Mouse (Mus musculus): Measurements from ENCODE around the gene Nptx2.
A peak's percentile ranks its signal among the peaks of the same experiment; 100 is the strongest.

The Nptx2 gene

DNA sequence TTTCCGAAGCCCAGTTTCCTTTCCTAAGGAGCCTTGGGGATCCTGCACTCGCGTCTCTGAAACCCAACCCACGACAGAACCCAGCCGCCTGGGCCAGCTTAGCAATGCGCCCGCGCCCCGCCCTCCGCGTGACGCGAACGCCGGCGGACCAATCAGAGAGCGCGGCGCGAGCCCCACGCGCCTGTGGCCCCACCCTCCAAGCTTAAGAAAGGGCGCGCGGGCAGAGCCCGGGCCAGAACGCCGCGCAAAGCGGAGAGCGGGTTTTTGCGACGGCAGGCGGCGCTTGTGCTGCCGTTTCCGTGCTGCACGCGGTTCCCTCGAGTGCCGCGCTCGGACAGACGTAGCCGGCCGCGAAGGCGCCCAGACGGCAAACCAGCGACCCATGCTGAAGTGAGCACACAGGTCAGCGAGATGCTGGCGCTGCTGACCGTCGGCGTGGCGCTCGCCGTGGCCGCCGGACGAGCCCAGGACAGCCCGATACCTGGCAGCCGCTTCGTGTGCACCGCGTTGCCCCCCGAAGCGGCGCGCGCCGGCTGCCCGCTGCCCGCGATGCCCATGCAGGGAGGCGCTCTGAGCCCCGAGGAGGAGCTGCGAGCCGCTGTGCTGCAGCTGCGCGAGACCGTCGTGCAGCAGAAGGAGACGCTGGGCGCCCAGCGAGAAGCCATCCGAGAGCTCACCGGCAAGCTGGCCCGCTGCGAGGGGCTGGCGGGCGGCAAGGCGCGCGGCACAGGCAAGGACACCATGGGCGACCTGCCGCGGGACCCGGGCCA, at the start of gene Nptx2:
Nptx2 (plus strand) TSS at position 250 of the 770 bp plus-strand sequence.
- DNase-seq = peak; percentile 52 to 69

DNA sequence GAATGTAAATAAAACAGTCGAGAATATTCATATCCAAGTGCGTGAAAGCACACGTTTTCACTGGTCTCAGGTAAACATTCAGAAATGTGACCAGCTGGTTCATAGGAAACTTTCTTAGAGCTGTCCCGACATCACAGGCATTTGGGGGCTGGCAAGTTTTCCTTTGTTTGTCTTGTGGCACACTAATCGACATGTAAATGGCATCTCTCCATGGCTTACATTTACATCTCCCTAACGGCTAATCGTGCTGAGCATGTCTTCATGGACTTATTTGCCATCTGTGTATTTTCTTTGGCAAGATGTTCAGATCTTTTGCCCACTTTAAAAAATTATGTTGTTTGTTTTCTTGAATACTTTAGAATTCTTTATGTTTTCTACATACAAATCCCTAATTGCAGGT, 49.2 kb upstream of the Nptx2 start:
- DNase-seq = no peak

DNA sequence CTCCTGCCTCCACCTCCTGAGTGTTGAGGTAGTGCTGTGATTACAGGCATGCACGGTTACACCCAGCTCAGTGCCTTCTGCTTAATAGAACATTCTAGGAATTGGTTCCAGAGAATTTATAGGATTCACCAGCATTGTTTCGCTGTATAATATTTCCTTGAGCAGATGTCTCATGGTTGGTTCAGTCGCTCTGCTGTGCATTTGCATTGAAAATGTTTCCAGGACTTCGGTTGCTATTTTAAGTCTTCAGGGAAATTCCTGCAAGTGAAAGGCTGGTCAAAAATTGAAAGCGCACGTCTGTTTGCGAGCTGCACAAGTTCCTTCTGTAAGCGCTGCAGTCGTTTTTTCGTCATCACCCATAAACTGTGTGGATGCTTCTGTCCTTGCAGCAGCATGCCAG, 41.5 kb upstream of the Nptx2 start:
- no peak for DNase-seq

DNA sequence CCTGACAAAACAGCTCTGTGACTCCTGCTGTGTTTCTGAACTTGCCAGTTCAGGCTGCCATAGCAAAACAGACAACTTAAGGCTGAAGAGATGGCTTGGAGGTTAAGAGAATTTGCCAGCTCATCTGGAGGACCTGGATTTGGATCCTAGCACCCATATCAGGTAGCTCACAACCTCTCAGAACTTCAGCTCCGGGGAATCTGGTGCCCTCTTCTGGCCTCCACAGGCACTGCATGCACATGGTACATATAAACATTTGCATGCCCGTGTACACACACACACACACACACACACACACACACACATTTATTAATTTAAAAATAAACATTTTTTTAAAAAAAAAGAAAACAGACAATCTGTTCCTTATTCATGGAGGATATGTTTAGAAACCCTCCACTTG, 40.0 kb upstream of the Nptx2 start:
- DNase-seq = no peak

DNA sequence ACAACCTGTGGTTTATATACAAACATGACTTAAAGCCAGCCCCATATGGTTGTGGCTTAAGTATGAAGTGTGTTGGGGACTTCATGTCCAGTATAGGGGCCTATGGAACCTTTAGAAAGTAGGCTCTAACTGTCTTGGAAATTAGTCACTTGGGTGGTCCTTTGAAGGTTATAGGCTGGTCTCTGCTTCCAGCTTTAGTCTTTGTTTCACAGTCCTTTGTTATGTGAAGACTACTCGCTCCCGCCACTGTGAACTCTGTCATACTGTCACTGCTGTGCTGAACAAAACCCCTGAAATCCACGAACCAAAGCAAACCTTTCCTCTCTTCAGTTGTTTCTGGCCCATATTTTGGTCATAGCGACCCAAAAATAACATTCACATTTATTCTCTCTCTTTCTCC, 39.5 kb upstream of the Nptx2 start:
- DNase-seq = no peak

DNA sequence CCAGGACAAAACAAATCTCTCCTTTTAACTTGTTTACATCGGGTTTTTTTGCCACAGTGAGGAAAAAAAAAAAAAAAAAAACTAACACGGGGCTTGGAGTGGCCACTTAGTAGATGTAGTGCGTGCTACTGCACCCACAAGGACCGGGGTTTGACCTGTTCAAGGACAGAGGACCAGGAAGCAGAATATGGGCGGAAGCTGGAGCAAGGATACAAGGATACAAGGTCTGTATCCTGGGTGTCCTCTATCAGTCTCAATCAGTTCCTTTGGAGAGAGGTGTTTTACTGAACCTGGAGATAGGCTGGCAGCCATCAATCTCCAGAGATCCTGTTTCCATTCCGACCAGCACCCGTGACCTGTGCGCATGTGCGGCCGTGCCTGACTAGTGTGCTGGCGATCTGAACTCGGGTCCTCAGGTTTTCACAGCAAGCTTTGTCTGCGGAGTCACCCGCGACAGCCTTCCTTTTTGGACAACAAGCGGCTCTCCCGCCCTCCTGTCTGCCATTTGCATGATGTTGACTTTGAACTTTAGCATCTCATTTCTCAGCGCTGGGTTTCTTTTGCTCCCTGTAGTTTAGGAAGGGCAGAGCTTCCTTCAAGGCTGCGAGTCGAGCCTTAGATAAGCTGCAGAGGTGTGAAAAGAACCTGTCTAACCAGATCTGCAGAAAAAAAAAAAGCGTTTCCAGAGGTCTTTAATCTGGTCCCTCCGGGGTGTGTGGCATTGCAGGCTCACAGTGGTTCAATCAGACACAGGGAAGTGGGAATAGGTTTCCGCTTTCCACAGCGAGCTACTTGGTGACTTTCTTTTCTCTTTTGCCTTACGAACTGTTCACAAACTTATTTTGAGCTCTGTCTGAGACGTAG, 38.8 kb upstream of the Nptx2 start:
- DNase-seq = no peak

DNA sequence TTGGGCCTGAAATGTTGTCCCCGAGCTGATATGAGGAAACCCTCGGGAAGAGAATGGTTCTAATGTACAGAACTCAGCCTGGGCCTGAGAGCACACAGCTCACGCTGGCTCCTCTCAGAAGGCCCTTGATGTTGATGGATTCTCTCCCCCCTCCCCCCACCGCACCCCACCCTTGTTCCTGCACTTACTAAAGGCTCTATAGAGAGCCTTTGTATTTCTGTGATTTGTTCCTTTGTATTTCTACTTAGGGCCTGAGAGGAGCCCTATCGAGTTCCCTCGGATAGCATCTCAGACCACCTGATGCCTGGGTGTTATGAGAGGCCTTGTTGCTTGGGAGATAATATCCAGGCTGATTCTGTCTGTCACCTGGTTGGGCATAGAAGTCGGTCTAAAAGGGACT, 36.3 kb upstream of the Nptx2 start:
- no peak for DNase-seq

DNA sequence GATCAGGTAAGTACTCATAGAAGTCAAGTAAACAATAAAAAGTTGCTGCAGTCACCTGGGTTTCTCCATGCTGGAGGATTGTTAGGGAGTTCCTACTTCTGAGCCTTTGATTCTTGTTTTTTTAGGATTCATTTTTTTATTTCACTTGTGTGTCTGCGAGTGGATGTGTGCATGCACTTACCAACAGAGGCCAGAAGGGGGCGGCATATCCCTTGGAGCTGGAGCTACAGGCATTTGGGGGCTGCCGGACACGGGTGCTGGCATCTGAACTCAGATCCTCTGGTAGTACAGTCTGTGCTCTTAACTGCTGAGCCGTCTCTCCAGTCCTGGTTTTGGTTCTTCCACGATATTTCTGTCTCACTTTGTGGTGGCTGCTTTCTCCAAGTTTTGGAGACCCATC, 31.0 kb upstream of the Nptx2 start:
- DNase-seq = no peak

DNA sequence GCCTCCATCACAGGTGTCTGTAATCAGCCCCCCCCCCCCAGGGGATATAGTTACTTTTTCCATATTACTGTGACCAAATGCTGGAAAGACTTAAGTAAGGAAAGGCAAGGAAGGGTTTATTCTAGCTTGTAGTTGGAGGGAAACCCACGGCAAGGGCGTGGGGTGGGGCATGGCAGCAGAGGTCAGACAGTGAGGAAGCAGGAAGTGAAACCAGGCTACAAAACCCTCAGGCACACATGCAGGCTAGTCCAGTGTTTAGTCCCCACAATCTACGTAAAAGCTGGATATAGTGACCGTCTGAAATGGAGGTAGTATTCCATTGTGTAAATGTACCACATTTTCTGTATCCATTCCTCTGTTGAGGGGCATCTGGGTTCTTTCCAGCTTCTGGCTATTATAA, 30.5 kb upstream of the Nptx2 start:
- DNase-seq = no peak

DNA sequence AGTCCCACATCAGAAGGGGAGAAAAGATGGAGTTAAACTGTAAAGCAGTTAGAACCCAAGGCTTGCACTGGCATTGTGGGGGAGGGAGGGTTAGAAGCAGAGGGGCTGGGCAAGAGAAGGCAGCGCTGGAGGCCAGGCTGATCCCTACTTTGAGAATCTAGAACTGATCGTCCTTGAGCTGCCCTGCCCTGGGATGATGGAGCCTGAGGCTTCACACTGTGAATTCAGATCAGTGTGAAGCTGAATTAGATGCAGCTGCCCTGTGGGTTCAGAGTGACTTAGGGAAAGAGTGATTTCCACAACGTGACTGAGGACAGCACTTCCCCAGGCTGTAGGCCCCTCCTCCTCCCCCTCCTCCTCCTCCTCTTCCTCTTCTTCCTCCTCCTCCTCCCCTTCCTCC, 25.6 kb upstream of the Nptx2 start:
- DNase-seq = no peak

DNA sequence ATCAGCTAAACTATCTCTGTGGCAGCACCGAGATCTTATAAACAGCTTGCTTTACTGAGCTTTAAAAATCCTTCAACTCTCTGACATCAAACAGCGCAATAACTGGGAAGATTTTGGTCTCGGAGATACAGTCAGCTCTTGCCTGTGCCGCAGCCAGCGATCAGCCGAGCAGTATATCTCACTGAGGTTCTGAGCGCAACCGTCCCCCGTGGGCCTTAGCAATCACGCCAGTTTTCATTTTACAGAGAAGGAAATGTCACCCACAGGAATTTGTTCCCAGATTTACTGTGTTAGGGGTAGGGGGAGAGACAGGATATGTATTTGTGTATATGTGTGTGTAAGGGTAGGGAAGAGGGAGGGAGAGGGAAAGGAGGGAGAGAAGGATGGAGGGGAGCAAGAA, 20.9 kb upstream of the Nptx2 start:
- no peak for DNase-seq

DNA sequence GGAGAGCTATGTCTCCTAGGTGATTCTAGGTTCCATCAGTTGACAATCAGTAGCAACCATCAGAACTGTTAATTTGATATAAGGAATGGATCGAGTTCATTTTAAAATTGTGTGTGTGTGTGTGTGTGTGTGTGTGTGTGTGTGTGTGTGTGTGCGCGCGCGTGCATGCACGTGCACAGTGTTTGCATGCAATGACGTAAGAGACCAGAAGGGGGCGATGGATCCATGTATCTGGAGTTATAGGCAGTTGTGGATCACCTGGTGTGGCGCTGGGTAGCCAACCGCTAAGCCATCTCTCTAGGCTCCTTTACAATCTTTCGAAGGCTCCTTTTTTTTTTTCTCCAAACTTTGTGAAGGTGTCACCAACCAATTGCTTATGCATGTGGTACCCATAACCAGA, 16.6 kb upstream of the Nptx2 start:
- no peak for DNase-seq

DNA sequence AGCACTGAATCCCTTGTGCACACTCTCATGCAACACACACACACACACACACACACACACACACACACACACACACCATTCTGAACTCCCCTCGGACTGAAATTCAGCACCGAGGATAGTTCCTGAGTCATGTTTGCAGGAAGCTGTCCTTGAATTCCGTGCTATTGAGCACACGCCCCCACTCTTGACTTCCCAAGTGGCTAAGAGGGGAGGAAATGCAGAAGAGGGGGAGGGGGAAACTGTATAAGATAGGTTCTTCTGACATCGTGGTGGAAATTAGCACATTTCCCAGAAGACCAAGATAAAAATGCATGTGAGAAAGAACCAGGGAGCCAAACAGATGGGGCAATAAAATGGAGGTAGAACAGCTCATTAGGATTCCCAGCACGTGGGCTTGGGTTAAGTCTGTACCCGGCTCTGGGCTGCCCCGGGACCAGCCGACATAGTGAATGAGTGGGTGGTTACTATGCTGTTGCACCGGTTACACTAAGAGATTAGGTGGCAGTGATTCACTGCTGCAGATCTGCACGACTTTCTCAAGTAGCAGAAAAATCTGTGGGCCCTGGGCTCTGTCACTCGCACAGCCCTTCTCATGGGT, 2.9 kb upstream of the Nptx2 start:
- no peak for DNase-seq

DNA sequence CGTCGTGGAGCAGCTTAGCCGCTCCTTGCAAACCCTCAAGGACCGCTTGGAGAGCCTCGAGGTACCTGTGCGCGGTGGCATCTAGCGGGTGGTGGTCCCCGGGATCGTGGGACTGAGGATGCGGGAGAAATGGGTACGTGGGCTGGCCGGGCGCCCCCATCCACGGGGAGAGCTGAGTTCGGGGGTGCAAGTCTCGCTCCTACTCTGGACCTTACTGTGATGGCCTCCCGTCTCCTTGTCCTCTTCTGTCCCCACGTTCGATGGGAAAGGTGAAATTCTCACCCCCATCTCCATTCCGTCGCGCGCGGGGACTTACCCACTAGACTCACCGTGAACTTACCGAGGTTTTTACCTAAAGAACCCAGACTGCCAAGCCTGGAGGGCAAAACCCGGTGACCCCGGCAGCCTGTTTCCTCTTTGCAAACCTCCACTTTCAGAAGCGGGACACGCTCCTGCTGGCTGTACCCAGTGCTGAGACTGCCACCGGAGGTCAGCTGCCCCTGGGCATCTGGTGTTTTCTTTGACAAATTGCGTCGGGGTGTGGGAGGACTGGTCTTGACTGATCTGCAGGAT, 807 bp downstream of the Nptx2 start:
- DNase-seq = no peak

DNA sequence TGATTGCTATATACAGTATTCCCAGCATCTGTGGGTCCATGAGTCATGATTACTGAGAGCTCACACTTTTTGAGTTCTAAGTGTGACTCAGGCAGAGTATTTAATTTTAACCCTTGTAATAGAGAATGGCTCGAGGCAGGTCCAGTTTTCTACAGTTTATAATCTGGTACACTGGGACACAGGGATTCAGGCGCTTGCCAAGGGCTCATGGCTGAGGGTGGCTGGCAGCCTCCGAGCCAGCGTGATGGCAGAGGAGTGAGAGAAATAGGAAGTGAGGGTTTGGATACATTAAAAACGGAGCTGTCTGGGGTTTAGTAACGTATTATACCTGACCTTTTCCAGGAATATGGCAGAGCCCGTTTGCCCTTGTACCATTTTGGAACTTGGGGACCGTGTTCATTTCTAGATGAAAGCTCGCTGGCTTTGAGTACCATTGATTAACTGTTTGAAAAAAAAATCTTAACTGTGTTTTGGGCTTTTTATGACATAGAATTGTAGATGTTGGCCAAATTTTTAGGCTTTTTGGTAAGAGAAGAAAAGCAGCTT, 1.7 kb downstream of the Nptx2 start:
- DNase-seq = no peak

DNA sequence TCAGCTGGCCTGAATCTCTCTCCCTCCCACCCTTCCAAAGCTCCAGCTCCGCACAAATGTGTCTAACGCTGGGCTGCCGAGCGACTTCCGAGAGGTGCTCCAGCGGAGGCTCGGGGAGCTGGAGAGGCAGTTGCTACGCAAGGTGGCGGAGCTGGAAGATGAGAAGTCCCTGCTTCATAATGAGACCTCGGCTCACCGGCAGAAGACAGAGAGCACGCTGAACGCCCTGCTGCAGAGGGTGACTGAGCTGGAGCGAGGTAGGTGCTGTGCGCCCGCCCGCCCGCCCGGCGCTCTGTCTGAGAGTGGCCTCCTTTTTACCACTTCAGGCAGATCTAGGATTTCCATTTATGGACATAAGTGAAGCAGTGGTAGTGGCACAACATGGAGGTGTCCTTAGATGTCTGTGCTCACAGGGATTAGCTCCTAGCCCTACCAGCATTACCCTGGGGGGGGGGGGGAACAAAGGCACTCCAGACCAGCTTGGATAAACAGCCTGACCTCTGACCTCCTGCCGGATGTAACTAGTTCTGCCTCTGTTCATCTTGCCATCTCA, 2.5 kb downstream of the Nptx2 start:
- no peak for DNase-seq

DNA sequence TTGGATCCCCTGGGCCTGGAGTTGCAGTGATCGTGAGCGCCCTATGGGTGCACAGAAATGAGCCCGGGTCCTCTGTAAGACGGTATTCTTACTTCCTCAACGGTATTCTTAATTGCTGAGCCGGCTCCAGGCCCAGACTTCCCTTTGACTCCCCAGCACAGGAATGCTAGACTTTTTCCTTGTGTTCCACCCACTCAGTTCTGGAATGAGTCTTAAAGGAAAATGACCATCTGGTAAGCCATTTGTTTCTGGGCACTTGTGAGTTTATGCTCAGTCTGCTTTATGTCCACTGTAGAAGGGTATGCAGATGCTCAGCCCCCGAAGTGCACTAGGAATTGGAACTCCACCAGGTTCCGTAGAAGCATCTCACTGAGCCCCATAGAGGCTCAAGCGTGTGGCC, 4.3 kb downstream of the Nptx2 start:
- DNase-seq = no peak

DNA sequence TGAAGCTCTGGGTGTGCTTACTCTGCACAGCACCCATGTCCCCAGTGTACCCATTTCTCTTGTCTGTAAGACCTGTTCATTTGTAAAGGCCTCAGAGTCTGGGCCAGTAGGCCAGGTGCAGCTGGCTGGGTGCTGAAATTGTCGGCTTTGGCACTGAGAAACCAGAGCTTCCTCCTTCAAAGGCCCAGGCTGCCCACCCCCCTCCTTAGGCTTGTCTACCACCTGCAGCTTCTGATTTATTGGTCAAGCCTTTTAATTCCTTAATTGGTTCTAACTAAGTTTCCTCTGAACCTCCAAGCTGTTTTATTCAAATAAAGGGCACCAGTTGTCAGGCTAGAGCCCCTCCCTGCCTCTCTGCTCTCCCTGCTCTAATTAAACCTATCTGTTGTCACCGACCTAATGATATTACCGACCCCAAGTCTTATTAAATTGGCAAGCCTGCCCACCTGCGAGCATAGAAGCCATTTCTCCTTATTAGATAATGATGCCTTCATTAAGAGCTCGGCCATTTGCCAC, 5.0 kb downstream of the Nptx2 start:
- DNase-seq = no peak

DNA sequence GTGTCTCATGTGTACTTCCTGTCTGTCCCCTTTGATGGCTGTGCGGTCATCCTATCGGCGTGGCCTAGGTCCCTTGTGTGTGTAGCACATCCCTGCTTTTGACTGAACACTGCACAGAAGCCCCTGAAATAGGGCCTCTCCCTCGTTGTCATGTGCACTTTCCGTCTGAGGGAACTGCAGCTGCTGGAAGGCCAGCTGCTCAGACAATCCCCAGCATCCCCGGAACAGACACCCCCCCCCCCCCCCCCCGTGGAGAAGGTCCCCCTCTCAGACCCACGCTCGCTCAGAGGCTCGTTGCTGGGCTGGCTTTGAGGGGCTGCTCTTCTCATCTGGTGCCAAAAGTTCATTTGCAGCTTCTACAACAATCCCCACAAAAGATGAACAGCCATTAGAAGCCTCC, 11.0 kb downstream of the Nptx2 start:
- DNase-seq = no peak

DNA sequence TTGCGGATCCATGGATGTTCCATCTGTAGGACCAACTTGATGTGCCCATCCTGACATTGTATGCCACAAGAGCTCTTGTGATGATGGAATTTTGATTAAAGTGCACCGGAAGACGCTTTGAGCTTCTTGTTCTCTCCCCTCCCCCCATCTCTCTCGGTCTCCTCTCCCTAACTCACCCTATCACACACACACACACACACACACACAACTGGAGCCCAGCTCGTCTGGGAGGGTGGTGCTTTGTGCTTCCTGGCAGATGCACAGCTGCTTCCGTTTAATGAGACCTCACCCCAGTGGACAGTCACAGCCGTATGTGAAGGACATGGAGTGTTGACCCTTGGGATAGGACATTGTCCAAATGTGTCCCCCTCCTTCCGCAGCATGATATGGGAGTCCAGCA, 11.7 kb downstream of the Nptx2 start:
- no peak for DNase-seq

DNA sequence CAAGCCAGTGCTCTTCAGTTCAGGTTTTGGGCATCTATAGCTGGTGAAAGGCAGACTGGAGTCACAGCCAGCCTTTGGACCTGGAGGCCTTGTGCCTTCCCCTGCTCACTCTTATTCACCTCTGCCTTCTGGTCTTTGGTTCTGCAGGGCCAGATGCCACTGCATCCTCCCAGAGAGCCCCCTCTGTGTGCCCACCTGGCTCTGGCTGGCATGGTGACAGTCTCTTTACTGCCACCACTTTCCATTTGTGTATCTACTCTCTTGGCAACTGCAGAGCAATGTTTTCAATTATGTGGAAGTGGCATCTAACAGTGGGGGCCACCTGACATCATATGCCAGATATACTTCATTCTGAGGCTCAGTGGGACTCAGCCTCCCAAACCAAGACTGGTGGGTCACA, 12.8 kb downstream of the Nptx2 start:
- peak in 1 of 2 experiments; percentile 9 for DNase-seq

DNA sequence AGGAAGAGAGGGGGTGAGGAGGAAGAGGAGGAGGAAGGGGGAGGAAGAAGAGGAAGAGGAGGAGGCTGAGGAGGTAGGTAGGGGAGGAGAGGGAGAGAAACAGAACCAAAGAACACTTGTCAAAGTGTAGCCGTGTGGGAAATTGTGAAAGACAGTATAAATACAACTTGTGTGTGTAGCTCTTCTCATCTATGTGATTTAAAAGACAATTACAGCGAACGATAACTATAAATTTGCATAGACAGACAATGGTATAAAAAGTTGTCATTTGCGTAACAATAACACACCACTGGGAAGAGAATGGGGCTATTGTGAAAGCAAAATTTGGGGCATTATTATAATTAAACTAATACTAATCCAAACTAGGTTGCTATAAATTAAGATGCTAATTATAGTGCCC, 20.0 kb downstream of the Nptx2 start:
- no peak for DNase-seq

DNA sequence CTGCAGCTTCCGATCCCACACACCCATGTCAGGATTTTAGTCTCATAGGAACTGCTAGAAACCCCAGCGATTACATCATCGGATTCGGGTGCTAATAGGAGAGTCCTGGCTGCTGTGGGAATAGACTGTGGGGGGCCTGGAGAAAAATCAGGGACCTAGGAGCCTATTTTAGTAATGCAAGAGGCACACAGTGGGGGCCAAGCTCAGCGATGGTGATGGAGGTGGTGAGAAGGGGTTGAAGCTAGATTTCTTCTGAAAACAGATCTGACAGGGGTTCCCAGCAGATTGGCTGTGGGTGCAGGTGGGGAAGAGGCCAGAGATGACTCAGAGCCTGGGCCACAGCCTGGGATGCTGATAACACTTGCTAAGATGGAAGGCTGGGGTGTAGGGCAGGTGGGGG, 39.4 kb downstream of the Nptx2 start:
- no peak for DNase-seq
